Mouse (Mus musculus): ENCODE data around the gene Rcc1.

DNA sequence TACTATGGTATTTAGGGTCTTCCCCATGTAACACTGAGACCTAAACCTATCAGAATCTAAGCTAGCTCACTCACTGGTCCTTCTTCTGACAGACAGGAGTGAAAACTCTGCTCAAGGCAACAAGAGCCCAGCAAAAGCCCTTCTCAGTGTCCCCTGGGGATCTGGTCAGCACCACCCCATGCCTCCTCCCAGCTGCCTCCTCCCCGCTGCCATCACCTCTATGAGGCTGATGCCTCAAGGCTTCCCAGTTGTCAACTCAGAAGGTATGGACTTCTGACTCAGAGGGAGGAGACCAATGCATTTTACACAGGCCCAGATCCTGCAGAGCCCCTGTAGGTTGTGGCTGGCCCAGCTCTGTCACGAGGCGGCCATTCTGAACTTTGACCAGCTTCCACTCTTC lies 12.0 kb downstream of the Rcc1 start:
- TF ChIP-seq GATA1 (IDR thresholded peaks at IDR 0.05; ENCODE audit: borderline replicate concordance, low read length) = no peak
- no peak for TF ChIP-seq FLI1 (IDR thresholded peaks at IDR 0.05; ENCODE audit: low read length)
